Mouse (Mus musculus): Measurements from ENCODE around the gene Arl5a. TPM values are rescaled to one million over a fixed set of nuclear protein-coding genes. Genes with fewer than 3 reads are reported as not detected.

Gene Arl5a
- polyA plus RNA-seq, 1 experiment, result 14.6 TPM

- H3K4me3 ChIP-seq, result no peak overlapping the region
- H3K79me2 ChIP-seq (ENCODE audit: control insufficient read depth, insufficient read depth), result peaks cover 88% of the 10 kb centered on the region
- H3K4me2 ChIP-seq (ENCODE audit: low read depth), result no peak overlapping the region
- peaks cover 21% of the 10 kb centered on the region for H3K36me3 ChIP-seq (ENCODE audit: control insufficient read depth, insufficient read depth)
- no peak overlapping the region for H3ac ChIP-seq (ENCODE audit: control insufficient read depth, insufficient read length)
- no peak for TF ChIP-seq TCF3 (IDR thresholded peaks at IDR 0.05; ENCODE audit: insufficient read length, low read depth)
- TF ChIP-seq REST (IDR thresholded peaks at IDR 0.05; ENCODE audit: insufficient read depth, insufficient read length), result no peak
- no peak for TF ChIP-seq POLR2AphosphoS2 (IDR thresholded peaks at IDR 0.05; ENCODE audit: insufficient read length, low read depth)
- TF ChIP-seq MYOG (IDR thresholded peaks at IDR 0.05; ENCODE audit: control insufficient read depth in 1 of 3, insufficient read depth in 1 of 3, insufficient read length in 2 of 3, low read depth in 2 of 3), result no peak
- TF ChIP-seq TCF12 (IDR thresholded peaks at IDR 0.05; ENCODE audit: insufficient read depth, poor library complexity, severe bottlenecking), result no peak
- no peaks in the 10 kb centered on the region for H3K27me3 ChIP-seq (ENCODE audit: control insufficient read depth, insufficient read depth, insufficient read length)
Observed at GRCm38 (mm10) chr2:52419295-52419694, 5.4 kb downstream of the Arl5a start.

GRCm38 (mm10) chr2:52412524-52413037 lies 12.1 kb downstream of the Arl5a start:
- Histone ChIP-seq H3K4me3 (no peak overlapping the region), H3K4me2 (ENCODE audit: low read depth) (no peak overlapping the region), H3K36me3 (ENCODE audit: control insufficient read depth, insufficient read depth) (peaks cover 49% of the 10 kb centered on the region), H3K79me2 (ENCODE audit: control insufficient read depth, insufficient read depth) (peaks cover 26% of the 10 kb centered on the region), H3ac (ENCODE audit: control insufficient read depth, insufficient read length) (no peak overlapping the region), H3K27me3 (ENCODE audit: control insufficient read depth, insufficient read depth, insufficient read length) (no peaks in the 10 kb centered on the region)
- TF ChIP-seq POLR2AphosphoS2 (IDR thresholded peaks at IDR 0.05; ENCODE audit: insufficient read length, low read depth), result no peak
- TF ChIP-seq MYOD1 (IDR thresholded peaks at IDR 0.05; ENCODE audit: control insufficient read depth in 1 of 3, insufficient read length in 2 of 3, low read depth in 2 of 3), result peak; percentile 40 to 68 (median 59)
- TF ChIP-seq USF1 (IDR thresholded peaks at IDR 0.05; ENCODE audit: low read depth), result no peak
- TF ChIP-seq SRF (IDR thresholded peaks at IDR 0.05; ENCODE audit: control insufficient read depth, insufficient read length, low read depth), result no peak
- peak; percentile 68 for TF ChIP-seq TCF12 (IDR thresholded peaks at IDR 0.05; ENCODE audit: insufficient read depth, poor library complexity, severe bottlenecking)
- TF ChIP-seq REST (IDR thresholded peaks at IDR 0.05; ENCODE audit: insufficient read depth, insufficient read length), result no peak
- TF ChIP-seq MYOG (IDR thresholded peaks at IDR 0.05; ENCODE audit: control insufficient read depth in 1 of 3, insufficient read depth in 1 of 3, insufficient read length in 2 of 3, low read depth in 2 of 3), result peak in 2 of 3 experiments; percentile 24 to 82
- TF ChIP-seq POLR2A (IDR thresholded peaks at IDR 0.05; ENCODE audit: insufficient read length, low read depth), result no peak
- TF ChIP-seq E2F4 (IDR thresholded peaks at IDR 0.05; ENCODE audit: insufficient read depth), result no peak
- no peak for TF ChIP-seq CEBPB (IDR thresholded peaks at IDR 0.05; ENCODE audit: insufficient read depth, poor library complexity, severe bottlenecking)
- no peak for TF ChIP-seq MAX (IDR thresholded peaks at IDR 0.05; ENCODE audit: low read depth)
- TF ChIP-seq TCF3 (IDR thresholded peaks at IDR 0.05; ENCODE audit: insufficient read length, low read depth), result no peak

GRCm38 (mm10) chr2:52406480-52406879 lies 18.2 kb downstream of the Arl5a start:
- Histone ChIP-seq H3K36me3 (ENCODE audit: control insufficient read depth, insufficient read depth) (peaks cover 63% of the 10 kb centered on the region), H3K79me2 (ENCODE audit: control insufficient read depth, insufficient read depth) (peaks cover 5% of the 10 kb centered on the region), H3K27me3 (ENCODE audit: control insufficient read depth, insufficient read depth, insufficient read length) (no peaks in the 10 kb centered on the region), H3ac (ENCODE audit: control insufficient read depth, insufficient read length) (no peak overlapping the region), H3K4me2 (ENCODE audit: low read depth) (no peak overlapping the region), H3K4me3 (no peak overlapping the region)
- TF ChIP-seq TCF12 (IDR thresholded peaks at IDR 0.05; ENCODE audit: insufficient read depth, poor library complexity, severe bottlenecking) (no peak), MAX (IDR thresholded peaks at IDR 0.05; ENCODE audit: low read depth) (no peak), POLR2A (IDR thresholded peaks at IDR 0.05; ENCODE audit: insufficient read length, low read depth) (no peak), E2F4 (IDR thresholded peaks at IDR 0.05; ENCODE audit: insufficient read depth) (no peak), MYOD1 (IDR thresholded peaks at IDR 0.05; ENCODE audit: control insufficient read depth in 1 of 3, insufficient read length in 2 of 3, low read depth in 2 of 3) (no peak), SRF (IDR thresholded peaks at IDR 0.05; ENCODE audit: control insufficient read depth, insufficient read length, low read depth) (no peak), CEBPB (IDR thresholded peaks at IDR 0.05; ENCODE audit: insufficient read depth, poor library complexity, severe bottlenecking) (no peak), REST (IDR thresholded peaks at IDR 0.05; ENCODE audit: insufficient read depth, insufficient read length) (no peak), USF1 (IDR thresholded peaks at IDR 0.05; ENCODE audit: low read depth) (no peak), TCF3 (IDR thresholded peaks at IDR 0.05; ENCODE audit: insufficient read length, low read depth) (no peak), MYOG (IDR thresholded peaks at IDR 0.05; ENCODE audit: control insufficient read depth in 1 of 3, insufficient read depth in 1 of 3, insufficient read length in 2 of 3, low read depth in 2 of 3) (no peak), POLR2AphosphoS2 (IDR thresholded peaks at IDR 0.05; ENCODE audit: insufficient read length, low read depth) (no peak)

- Histone ChIP-seq H3K4me2 (ENCODE audit: low read depth) (no peak overlapping the region), H3K27me3 (ENCODE audit: control insufficient read depth, insufficient read depth, insufficient read length) (no peaks in the 10 kb centered on the region), H3K79me2 (ENCODE audit: control insufficient read depth, insufficient read depth) (peaks cover 5% of the 10 kb centered on the region), H3ac (ENCODE audit: control insufficient read depth, insufficient read length) (no peak overlapping the region), H3K36me3 (ENCODE audit: control insufficient read depth, insufficient read depth) (peaks cover 62% of the 10 kb centered on the region), H3K4me3 (no peak overlapping the region)
- TF ChIP-seq TCF12 (IDR thresholded peaks at IDR 0.05; ENCODE audit: insufficient read depth, poor library complexity, severe bottlenecking), result peak; percentile 24
- TF ChIP-seq USF1 (IDR thresholded peaks at IDR 0.05; ENCODE audit: low read depth), result no peak
- peak in 2 of 3 experiments; percentile 70 to 84 for TF ChIP-seq MYOG (IDR thresholded peaks at IDR 0.05; ENCODE audit: control insufficient read depth in 1 of 3, insufficient read depth in 1 of 3, insufficient read length in 2 of 3, low read depth in 2 of 3)
- no peak for TF ChIP-seq MAX (IDR thresholded peaks at IDR 0.05; ENCODE audit: low read depth)
- TF ChIP-seq TCF3 (IDR thresholded peaks at IDR 0.05; ENCODE audit: insufficient read length, low read depth), result peak; percentile 4
- TF ChIP-seq MYOD1 (IDR thresholded peaks at IDR 0.05; ENCODE audit: control insufficient read depth in 1 of 3, insufficient read length in 2 of 3, low read depth in 2 of 3), result peak in 2 of 3 experiments; percentile 84 to 93
Observed at GRCm38 (mm10) chr2:52405238-52405637, 19.5 kb downstream of the Arl5a start.

GRCm38 (mm10) chr2:52394529-52394928 lies 30.2 kb downstream of the Arl5a start:
- Histone ChIP-seq H3K4me3 (no peak overlapping the region), H3K4me2 (ENCODE audit: low read depth) (peak overlapping the region; percentile 34), H3K36me3 (ENCODE audit: control insufficient read depth, insufficient read depth) (no peaks in the 10 kb centered on the region), H3K27me3 (ENCODE audit: control insufficient read depth, insufficient read depth, insufficient read length) (no peaks in the 10 kb centered on the region), H3ac (ENCODE audit: control insufficient read depth, insufficient read length) (no peak overlapping the region), H3K79me2 (ENCODE audit: control insufficient read depth, insufficient read depth) (no peaks in the 10 kb centered on the region)
- TF ChIP-seq TCF12 (IDR thresholded peaks at IDR 0.05; ENCODE audit: insufficient read depth, poor library complexity, severe bottlenecking) (no peak), CEBPB (IDR thresholded peaks at IDR 0.05; ENCODE audit: insufficient read depth, poor library complexity, severe bottlenecking) (no peak), REST (IDR thresholded peaks at IDR 0.05; ENCODE audit: insufficient read depth, insufficient read length) (no peak), MYOG (IDR thresholded peaks at IDR 0.05; ENCODE audit: control insufficient read depth in 1 of 3, insufficient read depth in 1 of 3, insufficient read length in 2 of 3, low read depth in 2 of 3) (no peak), E2F4 (IDR thresholded peaks at IDR 0.05; ENCODE audit: insufficient read depth) (no peak), POLR2AphosphoS2 (IDR thresholded peaks at IDR 0.05; ENCODE audit: insufficient read length, low read depth) (no peak), MAX (IDR thresholded peaks at IDR 0.05; ENCODE audit: low read depth) (no peak), SRF (IDR thresholded peaks at IDR 0.05; ENCODE audit: control insufficient read depth, insufficient read length, low read depth) (no peak), TCF3 (IDR thresholded peaks at IDR 0.05; ENCODE audit: insufficient read length, low read depth) (no peak), USF1 (IDR thresholded peaks at IDR 0.05; ENCODE audit: low read depth) (no peak), POLR2A (IDR thresholded peaks at IDR 0.05; ENCODE audit: insufficient read length, low read depth) (no peak), MYOD1 (IDR thresholded peaks at IDR 0.05; ENCODE audit: control insufficient read depth in 1 of 3, insufficient read length in 2 of 3, low read depth in 2 of 3) (no peak)
